8 mouse cellular contexts compared by ENCODE assay signal in genomic region chr6:42350968-42351775, GRCm38 (mm10). TPM values are rescaled to one million over a fixed set of nuclear protein-coding genes. Genes with fewer than 3 reads are reported as not detected.
DNase-seq lines count a peak whose midpoint lies in the region; ATAC-seq and TF ChIP-seq lines count a peak whose summit lies in the region.

No protein-coding gene starts in this region.

- WGBS in kidney, embryonic 14.5 days = 41% methylated on average over 13 of the region's 13 CpGs
- WGBS in hindbrain, embryonic 12.5 days = 48% methylated on average over 10 of the region's 13 CpGs
- WGBS in midbrain, embryonic 14.5 days = 47% methylated on average over 13 of the region's 13 CpGs

- H3K27ac ChIP-seq in kidney, embryonic 14.5 days (ENCODE audit: low read depth, low read length) = peak overlapping the region; percentile 97; the same call in 1 of the 2 replicates
- H3K27ac ChIP-seq in cortical plate, adult 2 months (ENCODE audit: insufficient read depth, low read length) = 0 out of 2 replicates have a peak overlapping the region, but pooled peaks have one; percentile 33
- peak overlapping the region; percentile 92 for H3K27ac ChIP-seq in hindbrain, embryonic 12.5 days
- no peak overlapping the region for H3K27ac ChIP-seq in midbrain, embryonic 14.5 days (replicated peaks; ENCODE audit: low read depth, low read length)

- peaks cover 42% of the 10 kb centered on the region for H3K36me3 ChIP-seq in kidney, embryonic 14.5 days (ENCODE audit: control insufficient read depth, insufficient read depth, low read length)
- H3K36me3 ChIP-seq in hindbrain, embryonic 12.5 days = peaks cover 31% of the 10 kb centered on the region
- H3K36me3 ChIP-seq in midbrain, embryonic 14.5 days (ENCODE audit: control insufficient read depth, insufficient read depth, low read length) = peaks cover 12% of the 10 kb centered on the region

- DNase-seq in kidney, adult 9 months = no peak
- no peak for DNase-seq in midbrain, embryonic 14.5 days
- DNase-seq in urinary bladder, adult 18-20 months (ENCODE audit: low spot score in 2 of 2) = no peak
- no peak for DNase-seq in kidney, postnatal 4 days
- DNase-seq in embryo, embryonic 10 days (ENCODE audit: low spot score) = no peak

- H3K9ac ChIP-seq in kidney, embryonic 14.5 days (ENCODE audit: low read depth, low read length) = peak overlapping the region; percentile 87
- H3K9ac ChIP-seq in hindbrain, embryonic 12.5 days = peak overlapping the region; percentile 88
- peak overlapping the region; percentile 90 for H3K9ac ChIP-seq in midbrain, embryonic 14.5 days (replicated peaks; ENCODE audit: low read length)

- no peaks in the 10 kb centered on the region for H3K27me3 ChIP-seq in kidney, embryonic 14.5 days (ENCODE audit: control insufficient read depth, insufficient read depth, low read length)
- no peaks in the 10 kb centered on the region for H3K27me3 ChIP-seq in hindbrain, embryonic 12.5 days
- no peaks in the 10 kb centered on the region for H3K27me3 ChIP-seq in midbrain, embryonic 14.5 days (ENCODE audit: control insufficient read depth, insufficient read depth, low read length)

- no peak for ATAC-seq in kidney, embryonic 14.5 days (ENCODE audit: low FRiP score, low TSS enrichment)
- ATAC-seq in hindbrain, embryonic 12.5 days (ENCODE audit: low FRiP score) = 0 out of 2 replicates have a peak, but pooled peaks have one; percentile 0
- no peak for ATAC-seq in midbrain, embryonic 14.5 days (ENCODE audit: low FRiP score, low TSS enrichment)

- H3K4me2 ChIP-seq in kidney, embryonic 14.5 days (replicated peaks; ENCODE audit: low read depth, low read length) = peak overlapping the region; percentile 73
- peak overlapping the region; percentile 66 for H3K4me2 ChIP-seq in hindbrain, embryonic 12.5 days (replicated peaks)
- peak overlapping the region; percentile 69 for H3K4me2 ChIP-seq in midbrain, embryonic 14.5 days (ENCODE audit: low read length)

- TF ChIP-seq POLR2A in cortical plate, adult 2 months (IDR thresholded peaks at IDR 0.05; ENCODE audit: extremely low read depth, insufficient read depth, low read length) = no peak

- no peaks in the 10 kb centered on the region for H3K9me3 ChIP-seq in kidney, embryonic 14.5 days (ENCODE audit: control insufficient read depth, low read length)
- no peaks in the 10 kb centered on the region for H3K9me3 ChIP-seq in hindbrain, embryonic 12.5 days (replicated peaks)
- no peaks in the 10 kb centered on the region for H3K9me3 ChIP-seq in midbrain, embryonic 14.5 days (ENCODE audit: control insufficient read depth, low read length)

- peak overlapping the region; percentile 85 for H3K4me3 ChIP-seq in kidney, embryonic 14.5 days (ENCODE audit: low read length)
- H3K4me3 ChIP-seq in cortical plate, adult 2 months (ENCODE audit: insufficient read depth, low read length) = peak overlapping the region; percentile 81
- H3K4me3 ChIP-seq in hindbrain, embryonic 12.5 days = peak overlapping the region; percentile 75
- H3K4me3 ChIP-seq in midbrain, embryonic 14.5 days (replicated peaks; ENCODE audit: low read depth, low read length) = peak overlapping the region; percentile 80

- TF ChIP-seq CTCF in cortical plate, adult 2 months (IDR thresholded peaks at IDR 0.05; ENCODE audit: extremely low read depth, insufficient read depth, low read length) = no peak

- peaks cover 29% of the 10 kb centered on the region for H3K4me1 ChIP-seq in kidney, embryonic 14.5 days (ENCODE audit: control insufficient read depth, insufficient read depth, low read length)
- H3K4me1 ChIP-seq in cortical plate, adult 2 months (ENCODE audit: control insufficient read depth, insufficient read depth, low read length) = peaks cover 15% of the 10 kb centered on the region
- peaks cover 37% of the 10 kb centered on the region for H3K4me1 ChIP-seq in hindbrain, embryonic 12.5 days
- H3K4me1 ChIP-seq in midbrain, embryonic 14.5 days (ENCODE audit: control insufficient read depth, insufficient read depth, low read length) = peaks cover 30% of the 10 kb centered on the region

RNA-seq across cellular contexts. Expression of gene Zyx, which starts 1.7 kb away (rescaled TPM):
- 87.0 and 118 TPM in 2 replicates for polyA plus RNA-seq in kidney, embryonic 14.5 days (2014; fragmentation: Nextera tagmentation; extraction: Ambion mirVana)
- 51.8 and 56.3 TPM in 2 replicates for polyA plus RNA-seq in cortical plate, adult 2 months (2012; rRNA removed)
- polyA plus RNA-seq in hindbrain, embryonic 12.5 days (2016; fragmentation: Nextera tagmentation; extraction: Ambion mirVana) = 71.4 and 82.5 TPM in 2 replicates
- polyA plus RNA-seq in midbrain, embryonic 14.5 days (2014; fragmentation: Nextera tagmentation; extraction: Ambion mirVana) = 42.1 and 55.7 TPM in 2 replicates

RNA-seq across cellular contexts. Expression of gene Epha1, which starts 21.9 kb away (rescaled TPM):
- polyA plus RNA-seq in kidney, embryonic 14.5 days (2014; fragmentation: Nextera tagmentation; extraction: Ambion mirVana) = 3.1 and 3.3 TPM in 2 replicates
- polyA plus RNA-seq in cortical plate, adult 2 months (2012; rRNA removed) = 0.23 and 0.25 TPM in 2 replicates
- polyA plus RNA-seq in hindbrain, embryonic 12.5 days (2016; fragmentation: Nextera tagmentation; extraction: Ambion mirVana) = 1.9 and 2.4 TPM in 2 replicates
- 0.09 and 0.14 TPM in 2 replicates for polyA plus RNA-seq in midbrain, embryonic 14.5 days (2014; fragmentation: Nextera tagmentation; extraction: Ambion mirVana)

RNA-seq across cellular contexts. Expression of gene Fam131b, which starts 26.7 kb away (rescaled TPM):
- polyA plus RNA-seq in kidney, embryonic 14.5 days (2014; fragmentation: Nextera tagmentation; extraction: Ambion mirVana) = 0.05 and 0.11 TPM in 2 replicates
- polyA plus RNA-seq in cortical plate, adult 2 months (2012; rRNA removed) = 88.0 and 88.1 TPM in 2 replicates
- 4.3 and 4.9 TPM in 2 replicates for polyA plus RNA-seq in hindbrain, embryonic 12.5 days (2016; fragmentation: Nextera tagmentation; extraction: Ambion mirVana)
- polyA plus RNA-seq in midbrain, embryonic 14.5 days (2014; fragmentation: Nextera tagmentation; extraction: Ambion mirVana) = 4.6 and 6.2 TPM in 2 replicates

RNA-seq across cellular contexts. Expression of gene Tas2r143, which starts 48.9 kb away (rescaled TPM):
- polyA plus RNA-seq in kidney, embryonic 14.5 days (2014; fragmentation: Nextera tagmentation; extraction: Ambion mirVana) = not detected in 2 replicates
- 0.11 and 0.13 TPM in 2 replicates for polyA plus RNA-seq in cortical plate, adult 2 months (2012; rRNA removed)
- not detected in 2 replicates for polyA plus RNA-seq in hindbrain, embryonic 12.5 days (2016; fragmentation: Nextera tagmentation; extraction: Ambion mirVana)
- polyA plus RNA-seq in midbrain, embryonic 14.5 days (2014; fragmentation: Nextera tagmentation; extraction: Ambion mirVana) = not detected in 2 replicates

RNA-seq across cellular contexts. Expression of gene Tas2r135, which starts 54.1 kb away (rescaled TPM):
- polyA plus RNA-seq in kidney, embryonic 14.5 days (2014; fragmentation: Nextera tagmentation; extraction: Ambion mirVana) = not detected in 2 replicates
- polyA plus RNA-seq in cortical plate, adult 2 months (2012; rRNA removed) = 0.19 TPM in 2 replicates
- not detected in 2 replicates for polyA plus RNA-seq in hindbrain, embryonic 12.5 days (2016; fragmentation: Nextera tagmentation; extraction: Ambion mirVana)
- not detected in 2 replicates for polyA plus RNA-seq in midbrain, embryonic 14.5 days (2014; fragmentation: Nextera tagmentation; extraction: Ambion mirVana)

Comparison
In these comparisons a context has a peak if more than half of its experiments do, and no peak if none do; other contexts are left out.
1. RNA of gene Fam131b, which starts 26.7 kb away (polyA plus RNA-seq): 88.0 to 88.1 TPM in cortical plate, adult 2 months; 4.3 to 4.9 TPM in hindbrain, embryonic 12.5 days, 4.6 to 6.2 TPM in midbrain, embryonic 14.5 days and 0.05 to 0.11 TPM in kidney, embryonic 14.5 days; every median in the first group is over 10 times any median in the second.
2. Peak in every context shown above with its lines, with median percentiles within 50 percentile points of each other: H3K4me2 ChIP-seq, H3K4me3 ChIP-seq and H3K9ac ChIP-seq.